In genomic region chr7:122282584-122282983, GRCm38 (mm10) we compare ENCODE assay signal across 20 mouse cellular contexts. TPM values are rescaled to one million over a fixed set of nuclear protein-coding genes. Genes with fewer than 3 reads are reported as not detected.
A peak's percentile ranks its signal among the peaks of the same experiment; 100 is the strongest.
DNase-seq lines count a peak whose midpoint lies in the region; ATAC-seq and TF ChIP-seq lines count a peak whose summit lies in the region.
"Had no signal": no experiment of that assay in that cellular context is flagged by ENCODE, and none has a peak within 500 bp of the region (broad histone marks: within the 10 kb centered on the region; RNA-seq: fewer than 3 reads in every experiment).

No protein-coding gene starts in this region.

- no peak overlapping the region for H3K27ac ChIP-seq in gastrocnemius, adult 2 months
- no peak overlapping the region for H3K27ac ChIP-seq in stomach, postnatal 0 days (replicated peaks)
- no peak overlapping the region for H3K27ac ChIP-seq in forebrain, embryonic 16.5 days (ENCODE audit: low read length)
- H3K27ac ChIP-seq: embryonic facial prominence, embryonic 13.5 days; heart, embryonic 13.5 days; hindbrain, embryonic 14.5 days; midbrain, embryonic 10.5 days had no signal

- 0 out of 2 replicates have a peak, but pooled peaks have one; percentile 42 for ATAC-seq in common myeloid progenitor, adult 5-6 weeks (replicated peaks; ENCODE audit: low read depth, poor library complexity, severe bottlenecking)
- no peak for ATAC-seq in stomach, postnatal 0 days (ENCODE audit: low FRiP score, low TSS enrichment)
- no peak for ATAC-seq in forebrain, embryonic 16.5 days
- ATAC-seq: intestine, embryonic 16.5 days had no signal

- TF ChIP-seq EP300 in stomach, postnatal 0 days (optimal IDR thresholded peaks at IDR 0.05): no peak

- H3K9me3 ChIP-seq in stomach, postnatal 0 days (ENCODE audit: control insufficient read depth, low read length): no peaks in the 10 kb centered on the region
- no peaks in the 10 kb centered on the region for H3K9me3 ChIP-seq in forebrain, embryonic 16.5 days (ENCODE audit: control insufficient read depth, low read length)
- H3K9me3 ChIP-seq: embryonic facial prominence, embryonic 13.5 days; heart, embryonic 13.5 days; midbrain, embryonic 10.5 days had no signal

- H3K4me2 ChIP-seq in stomach, postnatal 0 days (replicated peaks; ENCODE audit: low read depth): no peak overlapping the region
- H3K4me2 ChIP-seq in forebrain, embryonic 16.5 days (ENCODE audit: low read length): no peak overlapping the region
- H3K4me2 ChIP-seq: embryonic facial prominence, embryonic 13.5 days; heart, embryonic 13.5 days; hindbrain, embryonic 14.5 days had no signal

- WGBS in stomach, postnatal 0 days: 81% methylated on average over 2 of the region's 2 CpGs
- WGBS in forebrain, embryonic 16.5 days: 89% methylated on average over 2 of the region's 2 CpGs

- H3K9ac ChIP-seq in stomach, postnatal 0 days (ENCODE audit: low read length): no peak overlapping the region
- H3K9ac ChIP-seq in forebrain, embryonic 16.5 days (replicated peaks; ENCODE audit: low read depth, low read length): no peak overlapping the region
- H3K9ac ChIP-seq: embryonic facial prominence, embryonic 13.5 days; heart, embryonic 13.5 days; hindbrain, embryonic 14.5 days had no signal

- DNase-seq in gastrocnemius, adult 2 months: no peak
- no peak for DNase-seq in gastrocnemius, postnatal 4 days (ENCODE audit: low spot score in 2 of 2)
- peak; percentile 26 for DNase-seq in thymus, postnatal 0 days (ENCODE audit: low spot score)
- DNase-seq in thymus, postnatal 36 days: no peak
- no peak for DNase-seq in stomach, postnatal 0 days (ENCODE audit: low spot score)
- no peak for DNase-seq in retina, postnatal 1 day
- DNase-seq: adrenal gland, postnatal 10 days; cerebellum, postnatal 10 days; heart, postnatal 36 days; left cerebral cortex, postnatal 4 days; lung, adult 2 months; lung, postnatal 36 days had no signal

- TF ChIP-seq CTCF in gastrocnemius, adult 2 months (IDR thresholded peaks at IDR 0.05): 0 out of 2 replicates have a peak, but pooled peaks have one; percentile 4
- TF ChIP-seq CTCF in stomach, postnatal 0 days (IDR thresholded peaks at IDR 0.05; ENCODE audit: low read depth): peak; percentile 23

- H3K27me3 ChIP-seq in stomach, postnatal 0 days (ENCODE audit: control insufficient read depth, insufficient read depth, low read length): no peaks in the 10 kb centered on the region
- H3K27me3 ChIP-seq in forebrain, embryonic 16.5 days (replicated peaks; ENCODE audit: control insufficient read depth, insufficient read depth, low read length): no peaks in the 10 kb centered on the region

- no peak overlapping the region for H3K4me3 ChIP-seq in gastrocnemius, adult 2 months
- no peak overlapping the region for H3K4me3 ChIP-seq in stomach, postnatal 0 days (ENCODE audit: low read depth, low read length)
- no peak overlapping the region for H3K4me3 ChIP-seq in forebrain, embryonic 16.5 days (replicated peaks; ENCODE audit: low read length)
- H3K4me3 ChIP-seq: embryonic facial prominence, embryonic 13.5 days; heart, embryonic 13.5 days; midbrain, embryonic 10.5 days had no signal

- no peaks in the 10 kb centered on the region for H3K4me1 ChIP-seq in stomach, postnatal 0 days (replicated peaks; ENCODE audit: control insufficient read depth, insufficient read depth)
- no peaks in the 10 kb centered on the region for H3K4me1 ChIP-seq in forebrain, embryonic 16.5 days (replicated peaks; ENCODE audit: control insufficient read depth, insufficient read depth, low read length)
- H3K4me1 ChIP-seq: embryonic facial prominence, embryonic 13.5 days; heart, embryonic 13.5 days; midbrain, embryonic 10.5 days had no signal

- no peaks in the 10 kb centered on the region for H3K36me3 ChIP-seq in stomach, postnatal 0 days (ENCODE audit: control insufficient read depth, insufficient read depth, low read length)
- no peaks in the 10 kb centered on the region for H3K36me3 ChIP-seq in forebrain, embryonic 16.5 days (ENCODE audit: control insufficient read depth, insufficient read depth)
- H3K36me3 ChIP-seq: embryonic facial prominence, embryonic 13.5 days; G1E; heart, embryonic 13.5 days; midbrain, embryonic 10.5 days had no signal

- intact Hi-C loops in gastrocnemius, adult 2 months (cut with DNase I): no loop called here

RNA-seq across cellular contexts. Expression of gene Prkcb, which starts 6.0 kb away (rescaled TPM):
- total RNA-seq in gastrocnemius, adult 2 months (2021): 1 to 10 TPM in 1 of 2 experiments, under 1 TPM in 1; 0.54 to 1.1 TPM
- total RNA-seq in gastrocnemius, postnatal 4 days (2021): 1 to 10 TPM; 4.4 to 5.8 TPM
- polyA plus RNA-seq in thymus, postnatal 0 days (2015; fragmentation: Nextera tagmentation; extraction: Ambion mirVana): 151 and 206 TPM in 2 replicates
- total RNA-seq in common myeloid progenitor, adult 5-6 weeks (2017): 3.7 and 4.8 TPM in 2 replicates
- 7.9 and 8.2 TPM in 2 replicates for polyA plus RNA-seq in stomach, postnatal 0 days (2015; fragmentation: Nextera tagmentation; extraction: Ambion mirVana)
- polyA plus RNA-seq in forebrain, embryonic 16.5 days (2015; fragmentation: Nextera tagmentation; extraction: Ambion mirVana): 50.2 and 60.9 TPM in 2 replicates
- polyA plus RNA-seq: G1E had no signal
